Mouse (Mus musculus): ENCODE results near the gene Mars. TPM values are rescaled to one million over a fixed set of nuclear protein-coding genes. Genes with fewer than 3 reads are reported as not detected.

Gene Mars
- total and polyA plus RNA-seq, 3 experiments: 143 to 224 (median 161) TPM

- no peak for TF ChIP-seq NELFE (IDR thresholded peaks at IDR 0.05; ENCODE audit: low read depth, low read length)
- TF ChIP-seq ELF1 (IDR thresholded peaks at IDR 0.05; ENCODE audit: low read depth, low read length): no peak
- no peak for TF ChIP-seq ZC3H11A (IDR thresholded peaks at IDR 0.05; ENCODE audit: low read depth, low read length)
- no peak for TF ChIP-seq TBP (conservative IDR thresholded peaks at IDR 0.05; ENCODE audit: low read depth, low read length)
- TF ChIP-seq POLR2A (IDR thresholded peaks at IDR 0.05; ENCODE audit: low read depth, low read length): no peak
- TF ChIP-seq ZNF384 (IDR thresholded peaks at IDR 0.05; ENCODE audit: low read depth, low read length): no peak
- no peak for TF ChIP-seq USF2 (conservative IDR thresholded peaks at IDR 0.05; ENCODE audit: low read depth, low read length)
- no peak for TF ChIP-seq MXI1 (IDR thresholded peaks at IDR 0.05; ENCODE audit: low read depth, low read length)
- TF ChIP-seq NRF1 (IDR thresholded peaks at IDR 0.05; ENCODE audit: low read depth, low read length): no peak
- TF ChIP-seq POLR2AphosphoS2 (IDR thresholded peaks at IDR 0.05; ENCODE audit: low read depth, low read length): no peak
- TF ChIP-seq MAX (IDR thresholded peaks at IDR 0.05; ENCODE audit: low read length): no peak
- TF ChIP-seq TCF12 (IDR thresholded peaks at IDR 0.05; ENCODE audit: low read depth, low read length): no peak
- TF ChIP-seq MYC (IDR thresholded peaks at IDR 0.05; ENCODE audit: low read depth, low read length): no peak
- no peak for TF ChIP-seq USF1 (IDR thresholded peaks at IDR 0.05; ENCODE audit: low read depth, low read length)
- no peak for TF ChIP-seq E2F4 (IDR thresholded peaks at IDR 0.05; ENCODE audit: insufficient replicate concordance, low read depth, low read length)
- TF ChIP-seq GABPA (IDR thresholded peaks at IDR 0.05; ENCODE audit: insufficient replicate concordance, low read depth, low read length): no peak
- no peak for TF ChIP-seq MAFK (IDR thresholded peaks at IDR 0.05; ENCODE audit: insufficient replicate concordance, low read length)
- TF ChIP-seq MAZ (IDR thresholded peaks at IDR 0.05; ENCODE audit: low read depth, low read length): no peak
- no peak for TF ChIP-seq HCFC1 (IDR thresholded peaks at IDR 0.05; ENCODE audit: low read depth, low read length)
- no peak for TF ChIP-seq ETS1 (conservative IDR thresholded peaks at IDR 0.05; ENCODE audit: low read depth, low read length)
- Histone ChIP-seq H3K27me3 (replicated peaks) (peaks cover 58% of the 10 kb centered on the region), H3K9me3 (replicated peaks; ENCODE audit: low read length) (no peaks in the 10 kb centered on the region), H3K79me2 (replicated peaks; ENCODE audit: control insufficient read depth, extremely low read depth, insufficient read depth, poor library complexity, severe bottlenecking) (no peaks in the 10 kb centered on the region), H3K27ac (ENCODE audit: insufficient read depth, low read depth) (no peak overlapping the region), H3K4me2 (ENCODE audit: insufficient read depth, low read depth, poor library complexity, severe bottlenecking) (no peak overlapping the region), H3K36me3 (replicated peaks in 1 of 2; ENCODE audit: control insufficient read depth in 1 of 2, insufficient read depth in 1 of 2, low read length in 1 of 2) (no peaks in the 10 kb centered on the region), H3K4me3 (replicated peaks in 1 of 3; ENCODE audit: low read depth in 2 of 3, low read length in 2 of 3, poor library complexity in 1 of 3) (no peak overlapping the region), H3K9ac (ENCODE audit: insufficient read depth, low read depth) (no peak overlapping the region), H3K4me1 (ENCODE audit: control insufficient read depth in 1 of 2, insufficient read depth in 2 of 2) (no peaks in the 10 kb centered on the region)
- dilution Hi-C loops (cut with MboI; ENCODE audit: extremely low pct_ligation_motif_present, extremely low pct_unique_long_range_greater_than_20kb, low sequenced_read_pairs) (no loop called here), in situ Hi-C loops (cut with MboI; ENCODE audit: low pct_ligation_motif_present, low pct_unique_long_range_greater_than_20kb, low sequenced_read_pairs) (no loop called here)
- no peak for DNase-seq (ENCODE audit: extremely low read depth)
These were observed 60.8 kb downstream of the Mars start for GRCm38 (mm10) chr10:127250810-127251209.

Other genes starting within 250 kb of the Mars start
Only the 20 nearest of the 21 such genes appear.
- 81.5 and 85.9 TPM in 2 replicates for gene Tspan31, start 241.5 kb downstream of the Mars start, total RNA-seq (2012; rRNA removed)
- gene Tspan31, start 241.5 kb downstream of the Mars start, total RNA-seq (2014; rRNA removed): 110 and 148 TPM in 2 replicates
- gene Tspan31, start 241.5 kb downstream of the Mars start, polyA plus RNA-seq (2012; ENCODE audit: insufficient read length, low read depth): 72.8 and 79.9 TPM in 2 replicates
- gene Agap2, start 236.5 kb downstream of the Mars start, total RNA-seq (2012; rRNA removed): 43.5 and 46.0 TPM in 2 replicates
- gene Agap2, start 236.5 kb downstream of the Mars start, total RNA-seq (2014; rRNA removed): 24.8 and 27.8 TPM in 2 replicates
- gene Agap2, start 236.5 kb downstream of the Mars start, polyA plus RNA-seq (2012; ENCODE audit: insufficient read length, low read depth): 26.1 and 27.8 TPM in 2 replicates
- 81.1 and 82.7 TPM in 2 replicates for gene Os9, start 190.7 kb downstream of the Mars start, total RNA-seq (2012; rRNA removed)
- 41.0 and 42.8 TPM in 2 replicates for gene Os9, start 190.7 kb downstream of the Mars start, total RNA-seq (2014; rRNA removed)
- 61.9 and 78.2 TPM in 2 replicates for gene Os9, start 190.7 kb downstream of the Mars start, polyA plus RNA-seq (2012; ENCODE audit: insufficient read length, low read depth)
- 15.5 and 17.5 TPM in 2 replicates for gene B4galnt1, start 146.6 kb downstream of the Mars start, total RNA-seq (2012; rRNA removed)
- 0.74 and 0.98 TPM in 2 replicates for gene B4galnt1, start 146.6 kb downstream of the Mars start, total RNA-seq (2014; rRNA removed)
- gene B4galnt1, start 146.6 kb downstream of the Mars start, polyA plus RNA-seq (2012; ENCODE audit: insufficient read length, low read depth): 1.9 and 2.3 TPM in 2 replicates
- gene Slc26a10, start 131.1 kb downstream of the Mars start, total RNA-seq (2012; rRNA removed): 1.2 and 1.7 TPM in 2 replicates
- 0.05 TPM in 2 replicates for gene Slc26a10, start 131.1 kb downstream of the Mars start, total RNA-seq (2014; rRNA removed)
- gene Slc26a10, start 131.1 kb downstream of the Mars start, polyA plus RNA-seq (2012; ENCODE audit: insufficient read length, low read depth): 0.16 and 0.44 TPM in 2 replicates
- 8.6 and 8.7 TPM in 2 replicates for gene Arhgef25, start 121.7 kb downstream of the Mars start, total RNA-seq (2012; rRNA removed)
- gene Arhgef25, start 121.7 kb downstream of the Mars start, total RNA-seq (2014; rRNA removed): 3.3 and 4.0 TPM in 2 replicates
- 8.3 and 11.1 TPM in 2 replicates for gene Arhgef25, start 121.7 kb downstream of the Mars start, polyA plus RNA-seq (2012; ENCODE audit: insufficient read length, low read depth)
- 26.9 and 27.6 TPM in 2 replicates for gene Dtx3, start 116.1 kb downstream of the Mars start, total RNA-seq (2012; rRNA removed)
- 18.9 and 19.2 TPM in 2 replicates for gene Dtx3, start 116.1 kb downstream of the Mars start, total RNA-seq (2014; rRNA removed)
- gene Dtx3, start 116.1 kb downstream of the Mars start, polyA plus RNA-seq (2012; ENCODE audit: insufficient read length, low read depth): 51.2 and 54.4 TPM in 2 replicates
- gene Pip4k2c, start 100.2 kb downstream of the Mars start, total RNA-seq (2012; rRNA removed): 22.7 TPM in 2 replicates
- 12.5 and 13.3 TPM in 2 replicates for gene Pip4k2c, start 100.2 kb downstream of the Mars start, total RNA-seq (2014; rRNA removed)
- 23.3 and 24.7 TPM in 2 replicates for gene Pip4k2c, start 100.2 kb downstream of the Mars start, polyA plus RNA-seq (2012; ENCODE audit: insufficient read length, low read depth)
- 1.3 and 2.1 TPM in 2 replicates for gene Kif5a, start 48.4 kb downstream of the Mars start, total RNA-seq (2012; rRNA removed)
- not detected in 2 replicates for gene Kif5a, start 48.4 kb downstream of the Mars start, total RNA-seq (2014; rRNA removed)
- 0.14 and 0.46 TPM in 2 replicates for gene Kif5a, start 48.4 kb downstream of the Mars start, polyA plus RNA-seq (2012; ENCODE audit: insufficient read length, low read depth)
- gene Dctn2, start 45.4 kb downstream of the Mars start, total RNA-seq (2012; rRNA removed): 88.5 and 91.9 TPM in 2 replicates
- 66.3 and 67.3 TPM in 2 replicates for gene Dctn2, start 45.4 kb downstream of the Mars start, total RNA-seq (2014; rRNA removed)
- gene Dctn2, start 45.4 kb downstream of the Mars start, polyA plus RNA-seq (2012; ENCODE audit: insufficient read length, low read depth): 79.1 and 94.1 TPM in 2 replicates
- gene Mbd6, start 22.8 kb downstream of the Mars start, total RNA-seq (2012; rRNA removed): 2.7 and 3.3 TPM in 2 replicates
- gene Mbd6, start 22.8 kb downstream of the Mars start, total RNA-seq (2014; rRNA removed): 0.51 and 0.74 TPM in 2 replicates
- gene Mbd6, start 22.8 kb downstream of the Mars start, polyA plus RNA-seq (2012; ENCODE audit: insufficient read length, low read depth): 16.5 and 17.7 TPM in 2 replicates
- 32.5 and 33.7 TPM in 2 replicates for gene Arhgap9, start 10.2 kb upstream of the Mars start, total RNA-seq (2012; rRNA removed)
- 32.4 and 34.0 TPM in 2 replicates for gene Arhgap9, start 10.2 kb upstream of the Mars start, total RNA-seq (2014; rRNA removed)
- 42.4 and 44.7 TPM in 2 replicates for gene Arhgap9, start 10.2 kb upstream of the Mars start, polyA plus RNA-seq (2012; ENCODE audit: insufficient read length, low read depth)
- gene Gli1, start 30.2 kb upstream of the Mars start, total RNA-seq (2012; rRNA removed): 0.13 and 0.42 TPM in 2 replicates
- gene Gli1, start 30.2 kb upstream of the Mars start, total RNA-seq (2014; rRNA removed): not detected in 2 replicates
- gene Gli1, start 30.2 kb upstream of the Mars start, polyA plus RNA-seq (2012; ENCODE audit: insufficient read length, low read depth): 0.10 and 0.14 TPM in 2 replicates
- gene Inhbe, start 42.6 kb upstream of the Mars start, total RNA-seq (2012; rRNA removed): 1.3 and 2.6 TPM in 2 replicates
- gene Inhbe, start 42.6 kb upstream of the Mars start, total RNA-seq (2014; rRNA removed): 0.85 and 0.89 TPM in 2 replicates
- 0.65 and 0.83 TPM in 2 replicates for gene Inhbe, start 42.6 kb upstream of the Mars start, polyA plus RNA-seq (2012; ENCODE audit: insufficient read length, low read depth)
- 0.08 and 0.38 TPM in 2 replicates for gene Inhbc, start 58.6 kb upstream of the Mars start, total RNA-seq (2012; rRNA removed)
- not detected in 2 replicates for gene Inhbc, start 58.6 kb upstream of the Mars start, total RNA-seq (2014; rRNA removed)
- gene Inhbc, start 58.6 kb upstream of the Mars start, polyA plus RNA-seq (2012; ENCODE audit: insufficient read length, low read depth): 0.20 TPM in 1 of 2 replicates, not detected in the other
- gene R3hdm2, start 68.5 kb upstream of the Mars start, total RNA-seq (2012; rRNA removed): 7.3 and 8.7 TPM in 2 replicates
- gene R3hdm2, start 68.5 kb upstream of the Mars start, total RNA-seq (2014; rRNA removed): 4.2 and 7.0 TPM in 2 replicates
- 23.6 and 29.2 TPM in 2 replicates for gene R3hdm2, start 68.5 kb upstream of the Mars start, polyA plus RNA-seq (2012; ENCODE audit: insufficient read length, low read depth)
- gene Stac3, start 189.9 kb upstream of the Mars start, total RNA-seq (2012; rRNA removed): 0.08 and 0.42 TPM in 2 replicates
- gene Stac3, start 189.9 kb upstream of the Mars start, total RNA-seq (2014; rRNA removed): 0.50 TPM in 1 of 2 replicates, not detected in the other
- 0.79 and 0.93 TPM in 2 replicates for gene Stac3, start 189.9 kb upstream of the Mars start, polyA plus RNA-seq (2012; ENCODE audit: insufficient read length, low read depth)
- gene Ndufa4l2, start 203.2 kb upstream of the Mars start, total RNA-seq (2012; rRNA removed): 0.47 and 0.80 TPM in 2 replicates
- gene Ndufa4l2, start 203.2 kb upstream of the Mars start, total RNA-seq (2014; rRNA removed): not detected in 2 replicates
- gene Ndufa4l2, start 203.2 kb upstream of the Mars start, polyA plus RNA-seq (2012; ENCODE audit: insufficient read length, low read depth): not detected in 2 replicates
- gene Shmt2, start 210.7 kb upstream of the Mars start, total RNA-seq (2012; rRNA removed): 252 and 317 TPM in 2 replicates
- 267 and 273 TPM in 2 replicates for gene Shmt2, start 210.7 kb upstream of the Mars start, total RNA-seq (2014; rRNA removed)
- gene Shmt2, start 210.7 kb upstream of the Mars start, polyA plus RNA-seq (2012; ENCODE audit: insufficient read length, low read depth): 315 and 353 TPM in 2 replicates
- 0.13 TPM in 1 of 2 replicates, not detected in the other for gene Nxph4, start 222.8 kb upstream of the Mars start, total RNA-seq (2012; rRNA removed)
- gene Nxph4, start 222.8 kb upstream of the Mars start, total RNA-seq (2014; rRNA removed): not detected in 2 replicates
- gene Nxph4, start 222.8 kb upstream of the Mars start, polyA plus RNA-seq (2012; ENCODE audit: insufficient read length, low read depth): 0.14 and 0.15 TPM in 2 replicates

Data from CH12.LX (cell line).